Mouse (Mus musculus) lung, embryonic 15.5 days (tissue): ENCODE measurements at regions not wholly inside any gene's neighbourhood (a gene's known extent, or its start where the extent isn't known, plus 50 kb on each side); places are given as distances from the start of the nearest gene placed in this dataset.
A peak's percentile ranks its signal among the peaks of the same experiment; 100 is the strongest.

Experiments used
- ATAC-seq: fragments of 200-750 bp; cut with Nextera tagmentation; 2 replicates; pipeline ENCODE4 v1.8.0; 2017; ENCODE audit warnings: moderate number of reproducible peaks, borderline replicate concordance; ENCODE audit not compliant: low FRiP score, low TSS enrichment; ENCODE audit errors: extremely low read depth
- H3K27ac ChIP-seq: fragments of 300-500 bp; sonication (generic); 2 replicates; pipeline ENCODE4 v1.5.1; 2015; ENCODE audit warnings: moderate library complexity, mild to moderate bottlenecking, inconsistent platforms
- H3K27me3 ChIP-seq: fragments of 300-500 bp; sonication (generic); 2 replicates; pipeline ENCODE4 v1.6.1; 2015; ENCODE audit warnings: inconsistent platforms
- H3K36me3 ChIP-seq: fragments of 300-500 bp; sonication (generic); 2 replicates; pipeline ENCODE4 v1.6.1; 2015; ENCODE audit warnings: inconsistent platforms
- H3K4me1 ChIP-seq: fragments of 300-500 bp; sonication (generic); 2 replicates; pipeline ENCODE4 v1.6.1; 2015; ENCODE audit warnings: inconsistent platforms
- H3K4me2 ChIP-seq: fragments of 300-500 bp; sonication (generic); 2 replicates; pipeline ENCODE4 v1.6.1; 2015; ENCODE audit warnings: inconsistent platforms, mild to moderate bottlenecking, moderate library complexity
- H3K4me3 ChIP-seq: fragments of 300-500 bp; sonication (generic); 2 replicates; pipeline ENCODE4 v1.5.1; 2015; ENCODE audit warnings: mild to moderate bottlenecking, inconsistent platforms
- H3K9ac ChIP-seq: fragments of 300-500 bp; sonication (generic); 2 replicates; pipeline ENCODE4 v1.6.1; 2015; ENCODE audit warnings: inconsistent platforms
- H3K9me3 ChIP-seq: fragments of 300-500 bp; sonication (generic); 2 replicates; pipeline ENCODE4 v1.6.1; 2016; ENCODE audit warnings: inconsistent platforms
- WGBS: fragments of 180-500 bp; shearing (Covaris S2); methylation state at CpG from one replicate; pipeline ENCODE4 v1.1.7; 2015; 5-methylcytosine and 5-hydroxymethylcytosine counted together

- H3K9ac ChIP-seq = no peak overlapping the region
- H3K27me3 ChIP-seq = no peaks in the 10 kb centered on the region
- no peaks in the 10 kb centered on the region for H3K9me3 ChIP-seq
- no peak overlapping the region for H3K27ac ChIP-seq
- no peak overlapping the region for H3K4me2 ChIP-seq
- no peaks in the 10 kb centered on the region for H3K4me1 ChIP-seq
- ATAC-seq = no peak
- no peaks in the 10 kb centered on the region for H3K36me3 ChIP-seq
- no peak overlapping the region for H3K4me3 ChIP-seq
Measured at GRCm38 (mm10) chr4:72444177-72444770, 243.6 kb upstream of the Tle1 start.

- ATAC-seq = no peak
- H3K9ac ChIP-seq = no peak overlapping the region
- no peak overlapping the region for H3K4me3 ChIP-seq
- no peaks in the 10 kb centered on the region for H3K9me3 ChIP-seq
- H3K4me1 ChIP-seq = no peaks in the 10 kb centered on the region
- H3K36me3 ChIP-seq = no peaks in the 10 kb centered on the region
- H3K27me3 ChIP-seq = no peaks in the 10 kb centered on the region
- H3K4me2 ChIP-seq = no peak overlapping the region
- no peak overlapping the region for H3K27ac ChIP-seq
Measured at GRCm38 (mm10) chr4:72437367-72437766, 236.6 kb upstream of the Tle1 start.

- Histone ChIP-seq H3K36me3 (no peaks in the 10 kb centered on the region), H3K27ac (no peak overlapping the region), H3K9me3 (no peaks in the 10 kb centered on the region), H3K4me1 (no peaks in the 10 kb centered on the region), H3K4me2 (no peak overlapping the region), H3K27me3 (no peaks in the 10 kb centered on the region), H3K4me3 (no peak overlapping the region), H3K9ac (no peak overlapping the region)
- 78% methylated on average over 1 of the region's 1 CpGs for WGBS
- no peak for ATAC-seq
Measured at GRCm38 (mm10) chr4:72425316-72425715, 224.6 kb upstream of the Tle1 start.

GRCm38 (mm10) chr4:72412100-72412788 is 211.5 kb upstream of the Tle1 start:
- no peaks in the 10 kb centered on the region for H3K4me1 ChIP-seq
- no peaks in the 10 kb centered on the region for H3K27me3 ChIP-seq
- no peaks in the 10 kb centered on the region for H3K9me3 ChIP-seq
- H3K27ac ChIP-seq = no peak overlapping the region
- H3K4me3 ChIP-seq = no peak overlapping the region
- H3K9ac ChIP-seq = no peak overlapping the region
- no peak for ATAC-seq
- no peaks in the 10 kb centered on the region for H3K36me3 ChIP-seq
- 83% methylated on average over 8 of the region's 8 CpGs for WGBS
- H3K4me2 ChIP-seq = no peak overlapping the region

GRCm38 (mm10) chr4:72411343-72411742 is 210.6 kb upstream of the Tle1 start:
- H3K27me3 ChIP-seq = no peaks in the 10 kb centered on the region
- no peak for ATAC-seq
- H3K36me3 ChIP-seq = no peaks in the 10 kb centered on the region
- no peaks in the 10 kb centered on the region for H3K9me3 ChIP-seq
- 87% methylated on average over 3 of the region's 3 CpGs for WGBS
- H3K4me1 ChIP-seq = no peaks in the 10 kb centered on the region
- H3K4me3 ChIP-seq = no peak overlapping the region
- no peak overlapping the region for H3K9ac ChIP-seq
- no peak overlapping the region for H3K4me2 ChIP-seq
- H3K27ac ChIP-seq = no peak overlapping the region

- 88% methylated on average over 1 of the region's 1 CpGs for WGBS
- H3K9me3 ChIP-seq = no peaks in the 10 kb centered on the region
- H3K9ac ChIP-seq = no peak overlapping the region
- no peaks in the 10 kb centered on the region for H3K4me1 ChIP-seq
- H3K36me3 ChIP-seq = no peaks in the 10 kb centered on the region
- ATAC-seq = no peak
- H3K4me3 ChIP-seq = no peak overlapping the region
- H3K4me2 ChIP-seq = no peak overlapping the region
- no peak overlapping the region for H3K27ac ChIP-seq
- H3K27me3 ChIP-seq = no peaks in the 10 kb centered on the region
Measured at GRCm38 (mm10) chr4:72400759-72401158, 200.0 kb upstream of the Tle1 start.

- peaks cover 20% of the 10 kb centered on the region for H3K27me3 ChIP-seq
- WGBS = 85% methylated on average over 3 of the region's 3 CpGs
- no peaks in the 10 kb centered on the region for H3K9me3 ChIP-seq
- no peak overlapping the region for H3K4me3 ChIP-seq
- H3K27ac ChIP-seq = no peak overlapping the region
- H3K36me3 ChIP-seq = no peaks in the 10 kb centered on the region
- no peak for ATAC-seq
- no peak overlapping the region for H3K9ac ChIP-seq
- H3K4me2 ChIP-seq = no peak overlapping the region
- H3K4me1 ChIP-seq = no peaks in the 10 kb centered on the region
Measured at GRCm38 (mm10) chr4:72391887-72392435, 191.2 kb upstream of the Tle1 start.

- H3K4me1 ChIP-seq = peaks cover 6% of the 10 kb centered on the region; the same call in 1 of the 2 replicates
- H3K4me2 ChIP-seq = no peak overlapping the region
- H3K4me3 ChIP-seq = no peak overlapping the region
- no peaks in the 10 kb centered on the region for H3K36me3 ChIP-seq
- no peak overlapping the region for H3K9ac ChIP-seq
- no peaks in the 10 kb centered on the region for H3K9me3 ChIP-seq
- no peak for ATAC-seq
- H3K27me3 ChIP-seq = peaks cover 20% of the 10 kb centered on the region
- 53% methylated on average over 5 of the region's 5 CpGs for WGBS
- H3K27ac ChIP-seq = no peak overlapping the region
Measured at GRCm38 (mm10) chr4:72389811-72390625, 189.3 kb upstream of the Tle1 start.

- ATAC-seq = peak; percentile 96
- Histone ChIP-seq H3K27me3 (peaks cover 28% of the 10 kb centered on the region), H3K4me2 (no peak overlapping the region)
Measured at GRCm38 (mm10) chr4:72384901-72385264, 184.2 kb upstream of the Tle1 start.

GRCm38 (mm10) chr4:72384259-72384900 is 183.7 kb upstream of the Tle1 start:
- no peak overlapping the region for H3K4me3 ChIP-seq
- H3K36me3 ChIP-seq = no peaks in the 10 kb centered on the region
- H3K9me3 ChIP-seq = no peaks in the 10 kb centered on the region
- H3K4me1 ChIP-seq = peaks cover 13% of the 10 kb centered on the region
- no peak overlapping the region for H3K4me2 ChIP-seq
- peaks cover 23% of the 10 kb centered on the region for H3K27me3 ChIP-seq
- 93% methylated on average over 5 of the region's 5 CpGs for WGBS
- H3K27ac ChIP-seq = peak overlapping the region; percentile 19; the same call in 1 of the 2 replicates
- H3K9ac ChIP-seq = no peak overlapping the region
- no peak for ATAC-seq

More at GRCm38 (mm10) chr4:72384901-72385264, 184.2 kb upstream of the Tle1 start:
- no peak overlapping the region for H3K9ac ChIP-seq
- 37% methylated on average over 12 of the region's 12 CpGs for WGBS
- H3K36me3 ChIP-seq = no peaks in the 10 kb centered on the region
- peaks cover 13% of the 10 kb centered on the region for H3K4me1 ChIP-seq
- no peaks in the 10 kb centered on the region for H3K9me3 ChIP-seq
- no peak overlapping the region for H3K4me3 ChIP-seq
- H3K27ac ChIP-seq = peak overlapping the region; percentile 19; the same call in 1 of the 2 replicates

- 77% methylated on average over 2 of the region's 2 CpGs for WGBS
Measured at GRCm38 (mm10) chr4:72383729-72384128, 183.0 kb upstream of the Tle1 start.

More at GRCm38 (mm10) chr4:72383729-72384128, 183.0 kb upstream of the Tle1 start:
- no peak for ATAC-seq
- no peak overlapping the region for H3K27ac ChIP-seq
- H3K9ac ChIP-seq = no peak overlapping the region
- no peak overlapping the region for H3K4me3 ChIP-seq
- peaks cover 21% of the 10 kb centered on the region for H3K27me3 ChIP-seq
- H3K9me3 ChIP-seq = no peaks in the 10 kb centered on the region
- H3K4me1 ChIP-seq = peaks cover 17% of the 10 kb centered on the region
- no peak overlapping the region for H3K4me2 ChIP-seq
- no peaks in the 10 kb centered on the region for H3K36me3 ChIP-seq
